Mouse (Mus musculus) embryonic facial prominence, embryonic 15.5 days (tissue): ENCODE data around the gene BC003965. TPM values are rescaled to one million over a fixed set of nuclear protein-coding genes. Genes with fewer than 3 reads are reported as not detected.
"Not testable (repeated sequence)": the region's sequence is repeated elsewhere in the genome, so short reads cannot be mapped to it uniquely, and the experiment has no call there.

Experiments used
- ATAC-seq: fragments of 200-750 bp; cut with Nextera tagmentation; 2 replicates; pipeline ENCODE4 v1.8.0; 2017; ENCODE audit warnings: low read depth, moderate TSS enrichment; ENCODE audit not compliant: insufficient number of reproducible peaks, low FRiP score, low TSS enrichment
- H3K27ac ChIP-seq: fragments of 300-500 bp; sonication (generic); replicated peaks from 2 replicates; pipeline ENCODE4 v1.5.1; 2015; ENCODE audit warnings: mild to moderate bottlenecking, inconsistent platforms
- H3K27me3 ChIP-seq: fragments of 300-500 bp; sonication (generic); 2 replicates; pipeline ENCODE4 v1.6.1; 2015; ENCODE audit warnings: inconsistent platforms
- H3K36me3 ChIP-seq: fragments of 300-500 bp; sonication (generic); 2 replicates; pipeline ENCODE4 v1.6.1; 2015; ENCODE audit warnings: mild to moderate bottlenecking, inconsistent platforms
- H3K4me1 ChIP-seq: fragments of 300-500 bp; sonication (generic); 2 replicates; pipeline ENCODE4 v1.6.1; 2015; ENCODE audit warnings: inconsistent platforms
- H3K4me2 ChIP-seq: fragments of 300-500 bp; sonication (generic); replicated peaks from 2 replicates; pipeline ENCODE4 v1.6.1; 2015; ENCODE audit warnings: mild to moderate bottlenecking, inconsistent platforms
- H3K4me3 ChIP-seq: fragments of 300-500 bp; sonication (generic); replicated peaks from 2 replicates; pipeline ENCODE4 v1.5.1; 2015; ENCODE audit warnings: mild to moderate bottlenecking, inconsistent platforms
- H3K9ac ChIP-seq: fragments of 300-500 bp; sonication (generic); 2 replicates; pipeline ENCODE4 v1.6.1; 2015; ENCODE audit warnings: inconsistent platforms
- H3K9me3 ChIP-seq: fragments of 300-500 bp; sonication (generic); replicated peaks from 2 replicates; pipeline ENCODE4 v1.6.1; 2016; ENCODE audit warnings: inconsistent platforms
- WGBS: fragments of 180-500 bp; shearing (Covaris S2); methylation state at CpG from one replicate; pipeline ENCODE4 v1.1.7; 2015; 5-methylcytosine and 5-hydroxymethylcytosine counted together
- polyA plus RNA-seq: library from polyadenylated mRNA; unstranded; fragments of >200 nt; fragmentation: Nextera tagmentation; extraction: Ambion mirVana; gene quantifications from 2 replicates; pipeline ENCODE4 v1.2.1, GENCODE M21; 2015

Gene BC003965
- polyA plus RNA-seq, 1 experiment from 2014 or later: 31.6 TPM

- no peak overlapping the region for H3K4me2 ChIP-seq
- H3K4me1 ChIP-seq: peaks cover 20% of the 10 kb centered on the region
- no peak for ATAC-seq
- H3K4me3 ChIP-seq: no peak overlapping the region
- H3K27ac ChIP-seq: no peak overlapping the region
- no peak overlapping the region for H3K9ac ChIP-seq
- H3K9me3 ChIP-seq: no peaks in the 10 kb centered on the region
- WGBS: 88% methylated on average over 15 of the region's 15 CpGs
- no peaks in the 10 kb centered on the region for H3K27me3 ChIP-seq
- peaks cover 54% of the 10 kb centered on the region for H3K36me3 ChIP-seq
Measured at GRCm38 (mm10) chr17:25219492-25220295, 35.3 kb downstream of the BC003965 start.

- no peak overlapping the region for H3K4me3 ChIP-seq
Measured at GRCm38 (mm10) chr17:25220746-25221145, 36.4 kb downstream of the BC003965 start.

GRCm38 (mm10) chr17:25221821-25222503, 37.6 kb downstream of the BC003965 start:
- Histone ChIP-seq H3K4me2 (peak overlapping the region; percentile 68), H3K9ac (0 out of 2 replicates have a peak overlapping the region, but pooled peaks have one; percentile 23), H3K9me3 (no peaks in the 10 kb centered on the region), H3K27ac (peak overlapping the region; percentile 23), H3K36me3 (peaks cover 57% of the 10 kb centered on the region), H3K27me3 (no peaks in the 10 kb centered on the region), H3K4me3 (peak overlapping the region; percentile 41), H3K4me1 (peaks cover 20% of the 10 kb centered on the region)
- peak; percentile 77 for ATAC-seq
- 2% methylated on average over 22 of the region's 30 CpGs for WGBS

More at GRCm38 (mm10) chr17:25220746-25221145, 36.4 kb downstream of the BC003965 start:
- H3K4me1 ChIP-seq: peaks cover 20% of the 10 kb centered on the region
- WGBS: 72% methylated on average over 1 of the region's 1 CpGs
- H3K9me3 ChIP-seq: no peaks in the 10 kb centered on the region
- no peak overlapping the region for H3K4me2 ChIP-seq
- H3K27ac ChIP-seq: no peak overlapping the region
- H3K27me3 ChIP-seq: no peaks in the 10 kb centered on the region
- H3K36me3 ChIP-seq: peaks cover 54% of the 10 kb centered on the region
- no peak overlapping the region for H3K9ac ChIP-seq
- no peak for ATAC-seq

- Histone ChIP-seq H3K4me1 (peaks cover 20% of the 10 kb centered on the region), H3K36me3 (peaks cover 56% of the 10 kb centered on the region), H3K27ac (0 out of 2 replicates have a peak overlapping the region, but pooled peaks have one; percentile 25), H3K4me2 (peak overlapping the region; percentile 68), H3K4me3 (peak overlapping the region; percentile 41)
- peak; percentile 76; the same call in 1 of the 2 replicates for ATAC-seq
- H3K27me3 ChIP-seq, H3K9ac ChIP-seq, H3K9me3 ChIP-seq: not testable (repeated sequence)
- WGBS: 9% methylated on average over 16 of the region's 28 CpGs
Measured at GRCm38 (mm10) chr17:25222504-25222940, 38.2 kb downstream of the BC003965 start.

- Histone ChIP-seq H3K4me1 (peaks cover 20% of the 10 kb centered on the region), H3K27me3 (no peaks in the 10 kb centered on the region), H3K9ac (no peak overlapping the region), H3K27ac (no peak overlapping the region; the same call in 1 of the 2 replicates), H3K36me3 (peaks cover 50% of the 10 kb centered on the region), H3K4me3 (peak overlapping the region; percentile 41), H3K4me2 (peak overlapping the region; percentile 68), H3K9me3 (no peaks in the 10 kb centered on the region)
- ATAC-seq: no peak
- 37% methylated on average over 6 of the region's 6 CpGs for WGBS
Measured at GRCm38 (mm10) chr17:25222951-25223601, 38.7 kb downstream of the BC003965 start.

GRCm38 (mm10) chr17:25224586-25225222, 40.4 kb downstream of the BC003965 start:
- no peak overlapping the region for H3K27ac ChIP-seq
- WGBS: 87% methylated on average over 7 of the region's 7 CpGs
- no peak overlapping the region for H3K4me3 ChIP-seq
- H3K9ac ChIP-seq: no peak overlapping the region
- H3K27me3 ChIP-seq: no peaks in the 10 kb centered on the region
- no peak overlapping the region for H3K4me2 ChIP-seq
- H3K9me3 ChIP-seq: no peaks in the 10 kb centered on the region
- H3K4me1 ChIP-seq: peaks cover 20% of the 10 kb centered on the region
- H3K36me3 ChIP-seq: peaks cover 44% of the 10 kb centered on the region
- no peak for ATAC-seq

- H3K27ac ChIP-seq: no peak overlapping the region
- peaks cover 44% of the 10 kb centered on the region for H3K36me3 ChIP-seq
- no peak overlapping the region for H3K4me2 ChIP-seq
- H3K9ac ChIP-seq: no peak overlapping the region
- no peak overlapping the region for H3K4me3 ChIP-seq
- no peaks in the 10 kb centered on the region for H3K27me3 ChIP-seq
- ATAC-seq: no peak
- WGBS: 87% methylated on average over 4 of the region's 4 CpGs
- peaks cover 20% of the 10 kb centered on the region for H3K4me1 ChIP-seq
- no peaks in the 10 kb centered on the region for H3K9me3 ChIP-seq
Measured at GRCm38 (mm10) chr17:25225659-25226058, 41.3 kb downstream of the BC003965 start.

- H3K4me3 ChIP-seq: no peak overlapping the region
- no peak for ATAC-seq
- no peak overlapping the region for H3K27ac ChIP-seq
- H3K4me2 ChIP-seq: no peak overlapping the region
- H3K36me3 ChIP-seq: peaks cover 52% of the 10 kb centered on the region
- H3K9me3 ChIP-seq: no peaks in the 10 kb centered on the region
- H3K4me1 ChIP-seq: 0 out of 2 replicates have a peak, but pooled peaks cover 5% of the 10 kb centered on the region
- H3K27me3 ChIP-seq: no peaks in the 10 kb centered on the region
- H3K9ac ChIP-seq: no peak overlapping the region
- WGBS: 76% methylated on average over 5 of the region's 5 CpGs
Measured at GRCm38 (mm10) chr17:25227991-25228390, 43.6 kb downstream of the BC003965 start.

- not testable (repeated sequence) for ATAC-seq, H3K9me3 ChIP-seq, H3K4me3 ChIP-seq, H3K4me1 ChIP-seq, H3K9ac ChIP-seq, H3K4me2 ChIP-seq, H3K27ac ChIP-seq, H3K27me3 ChIP-seq
- H3K36me3 ChIP-seq: peaks cover 56% of the 10 kb centered on the region
- 69% methylated on average over 17 of the region's 17 CpGs for WGBS
Measured at GRCm38 (mm10) chr17:25230014-25230655, 45.8 kb downstream of the BC003965 start.

- WGBS: 98% methylated on average over 3 of the region's 3 CpGs
- no peaks in the 10 kb centered on the region for H3K27me3 ChIP-seq
- H3K9ac ChIP-seq: no peak overlapping the region
- no peaks in the 10 kb centered on the region for H3K9me3 ChIP-seq
- H3K4me2 ChIP-seq: no peak overlapping the region
- H3K27ac ChIP-seq: no peak overlapping the region
- no peaks in the 10 kb centered on the region for H3K4me1 ChIP-seq
- no peak for ATAC-seq
- H3K36me3 ChIP-seq: peaks cover 56% of the 10 kb centered on the region
- H3K4me3 ChIP-seq: no peak overlapping the region
Measured at GRCm38 (mm10) chr17:25230700-25231099, 46.3 kb downstream of the BC003965 start.
